Mouse (Mus musculus): ENCODE measurements around the gene Astn2. TPM values are rescaled to one million over a fixed set of nuclear protein-coding genes. Genes with fewer than 3 reads are reported as not detected.
A peak's percentile ranks its signal among the peaks of the same experiment; 100 is the strongest.

Gene Astn2
- polyA plus RNA-seq, 1 experiment from 2014 or later, result 0.52 TPM

GRCm38 (mm10) chr4:65832971-65833370, 571.4 kb downstream of the Astn2 start:
- WGBS, result 83% methylated on average over 1 of the region's 1 CpGs
- no peak for ATAC-seq (replicated peaks; ENCODE audit: insufficient number of reproducible peaks, insufficient read depth, low FRiP score, low read depth)
- Histone ChIP-seq H3K9ac (no peak overlapping the region), H3K9me3 (replicated peaks) (no peaks in the 10 kb centered on the region), H3K4me3 (no peak overlapping the region), H3K4me1 (replicated peaks) (no peaks in the 10 kb centered on the region), H3K27me3 (no peaks in the 10 kb centered on the region), H3K4me2 (no peak overlapping the region), H3K27ac (no peak overlapping the region), H3K36me3 (no peaks in the 10 kb centered on the region)

- Histone ChIP-seq H3K9ac (no peak overlapping the region), H3K4me1 (replicated peaks) (no peaks in the 10 kb centered on the region), H3K27me3 (no peaks in the 10 kb centered on the region), H3K9me3 (replicated peaks) (no peaks in the 10 kb centered on the region), H3K4me3 (no peak overlapping the region), H3K36me3 (no peaks in the 10 kb centered on the region), H3K4me2 (no peak overlapping the region), H3K27ac (no peak overlapping the region)
- WGBS, result 76% methylated on average over 3 of the region's 3 CpGs
- no peak for ATAC-seq (replicated peaks; ENCODE audit: insufficient number of reproducible peaks, insufficient read depth, low FRiP score, low read depth)
Measured at GRCm38 (mm10) chr4:65831872-65832271, 572.5 kb downstream of the Astn2 start.

GRCm38 (mm10) chr4:65830495-65830894, 573.9 kb downstream of the Astn2 start:
- no peak overlapping the region for H3K4me2 ChIP-seq
- no peak overlapping the region for H3K27ac ChIP-seq
- ATAC-seq (replicated peaks; ENCODE audit: insufficient number of reproducible peaks, insufficient read depth, low FRiP score, low read depth), result no peak
- 13% methylated on average over 3 of the region's 3 CpGs for whole genome bisulfite sequencing
- H3K9ac ChIP-seq, result no peak overlapping the region
- H3K27me3 ChIP-seq, result no peaks in the 10 kb centered on the region
- H3K4me3 ChIP-seq, result no peak overlapping the region
- no peaks in the 10 kb centered on the region for H3K4me1 ChIP-seq (replicated peaks)
- H3K9me3 ChIP-seq (replicated peaks), result no peaks in the 10 kb centered on the region
- H3K36me3 ChIP-seq, result no peaks in the 10 kb centered on the region

- H3K4me1 ChIP-seq (replicated peaks), result peaks cover 16% of the 10 kb centered on the region
- H3K4me3 ChIP-seq, result no peak overlapping the region
- H3K9me3 ChIP-seq (replicated peaks), result no peaks in the 10 kb centered on the region
- no peaks in the 10 kb centered on the region for H3K27me3 ChIP-seq
- peak; percentile 43; the same call in 1 of the 2 replicates for ATAC-seq (replicated peaks; ENCODE audit: insufficient number of reproducible peaks, insufficient read depth, low FRiP score, low read depth)
- H3K27ac ChIP-seq, result peak overlapping the region; percentile 66
- no peak overlapping the region for H3K9ac ChIP-seq
- no peaks in the 10 kb centered on the region for H3K36me3 ChIP-seq
- H3K4me2 ChIP-seq, result no peak overlapping the region
- WGBS, result 28% methylated on average over 2 of the region's 2 CpGs
Measured at GRCm38 (mm10) chr4:65821070-65821469, 583.3 kb downstream of the Astn2 start.

- Histone ChIP-seq H3K36me3 (no peaks in the 10 kb centered on the region), H3K27ac (no peak overlapping the region), H3K9me3 (replicated peaks) (no peaks in the 10 kb centered on the region), H3K9ac (no peak overlapping the region), H3K4me2 (no peak overlapping the region), H3K4me3 (no peak overlapping the region), H3K27me3 (no peaks in the 10 kb centered on the region), H3K4me1 (replicated peaks) (peaks cover 16% of the 10 kb centered on the region)
- 71% methylated on average over 2 of the region's 2 CpGs for WGBS
- no peak for ATAC-seq (replicated peaks; ENCODE audit: insufficient number of reproducible peaks, insufficient read depth, low FRiP score, low read depth)
Measured at GRCm38 (mm10) chr4:65820236-65820635, 584.2 kb downstream of the Astn2 start.

GRCm38 (mm10) chr4:65819835-65820234, 584.6 kb downstream of the Astn2 start:
- 63% methylated on average over 3 of the region's 3 CpGs for WGBS
- ATAC-seq (replicated peaks; ENCODE audit: insufficient number of reproducible peaks, insufficient read depth, low FRiP score, low read depth), result no peak
- no peak overlapping the region for H3K4me2 ChIP-seq
- H3K9me3 ChIP-seq (replicated peaks), result no peaks in the 10 kb centered on the region
- H3K4me3 ChIP-seq, result no peak overlapping the region
- no peaks in the 10 kb centered on the region for H3K36me3 ChIP-seq
- H3K4me1 ChIP-seq (replicated peaks), result peaks cover 16% of the 10 kb centered on the region
- no peaks in the 10 kb centered on the region for H3K27me3 ChIP-seq
- H3K9ac ChIP-seq, result no peak overlapping the region
- H3K27ac ChIP-seq, result no peak overlapping the region

- H3K9me3 ChIP-seq (replicated peaks), result no peaks in the 10 kb centered on the region
- H3K27me3 ChIP-seq, result no peaks in the 10 kb centered on the region
- 39% methylated on average over 2 of the region's 2 CpGs for WGBS
- H3K4me2 ChIP-seq, result no peak overlapping the region
- peaks cover 6% of the 10 kb centered on the region for H3K4me1 ChIP-seq (replicated peaks)
- ATAC-seq (replicated peaks; ENCODE audit: insufficient number of reproducible peaks, insufficient read depth, low FRiP score, low read depth), result peak; percentile 87
- H3K4me3 ChIP-seq, result no peak overlapping the region
- no peaks in the 10 kb centered on the region for H3K36me3 ChIP-seq
- peak overlapping the region; percentile 88 for H3K27ac ChIP-seq
- no peak overlapping the region for H3K9ac ChIP-seq
Measured at GRCm38 (mm10) chr4:65814176-65814535, 590.3 kb downstream of the Astn2 start.

- Histone ChIP-seq H3K9ac (no peak overlapping the region), H3K36me3 (no peaks in the 10 kb centered on the region), H3K9me3 (replicated peaks) (no peaks in the 10 kb centered on the region), H3K4me2 (no peak overlapping the region), H3K4me1 (replicated peaks) (peaks cover 6% of the 10 kb centered on the region), H3K27me3 (no peaks in the 10 kb centered on the region), H3K4me3 (no peak overlapping the region), H3K27ac (peak overlapping the region; percentile 88)
- peak; percentile 83 for ATAC-seq (replicated peaks; ENCODE audit: insufficient number of reproducible peaks, insufficient read depth, low FRiP score, low read depth)
- WGBS, result 35% methylated on average over 1 of the region's 1 CpGs
Measured at GRCm38 (mm10) chr4:65813500-65814175, 590.8 kb downstream of the Astn2 start.

GRCm38 (mm10) chr4:65807341-65807740, 597.1 kb downstream of the Astn2 start:
- Histone ChIP-seq H3K9me3 (replicated peaks) (no peaks in the 10 kb centered on the region), H3K4me2 (no peak overlapping the region), H3K9ac (no peak overlapping the region), H3K4me3 (no peak overlapping the region), H3K27me3 (no peaks in the 10 kb centered on the region), H3K27ac (no peak overlapping the region), H3K4me1 (replicated peaks) (no peaks in the 10 kb centered on the region), H3K36me3 (no peaks in the 10 kb centered on the region)
- WGBS, result 68% methylated on average over 3 of the region's 3 CpGs
- no peak for ATAC-seq (replicated peaks; ENCODE audit: insufficient number of reproducible peaks, insufficient read depth, low FRiP score, low read depth)

- ATAC-seq (replicated peaks; ENCODE audit: insufficient number of reproducible peaks, insufficient read depth, low FRiP score, low read depth), result no peak
- Histone ChIP-seq H3K27me3 (no peaks in the 10 kb centered on the region), H3K9me3 (replicated peaks) (no peaks in the 10 kb centered on the region), H3K4me2 (no peak overlapping the region), H3K27ac (no peak overlapping the region), H3K4me1 (replicated peaks) (no peaks in the 10 kb centered on the region), H3K9ac (no peak overlapping the region), H3K4me3 (no peak overlapping the region), H3K36me3 (no peaks in the 10 kb centered on the region)
- WGBS, result 59% methylated on average over 3 of the region's 3 CpGs
Measured at GRCm38 (mm10) chr4:65801204-65801603, 603.2 kb downstream of the Astn2 start.

- no peak overlapping the region for H3K27ac ChIP-seq
- H3K27me3 ChIP-seq, result no peaks in the 10 kb centered on the region
- ATAC-seq (replicated peaks; ENCODE audit: insufficient number of reproducible peaks, insufficient read depth, low FRiP score, low read depth), result no peak
- H3K9ac ChIP-seq, result no peak overlapping the region
- H3K9me3 ChIP-seq (replicated peaks), result no peaks in the 10 kb centered on the region
- no peaks in the 10 kb centered on the region for H3K4me1 ChIP-seq (replicated peaks)
- no peak overlapping the region for H3K4me3 ChIP-seq
- H3K4me2 ChIP-seq, result no peak overlapping the region
- no peaks in the 10 kb centered on the region for H3K36me3 ChIP-seq
Measured at GRCm38 (mm10) chr4:65791051-65791450, 613.4 kb downstream of the Astn2 start.

- Histone ChIP-seq H3K27ac (no peak overlapping the region), H3K9me3 (replicated peaks) (no peaks in the 10 kb centered on the region), H3K36me3 (no peaks in the 10 kb centered on the region), H3K27me3 (no peaks in the 10 kb centered on the region), H3K4me1 (replicated peaks) (no peaks in the 10 kb centered on the region), H3K4me2 (no peak overlapping the region), H3K9ac (no peak overlapping the region), H3K4me3 (no peak overlapping the region)
- no peak for ATAC-seq (replicated peaks; ENCODE audit: insufficient number of reproducible peaks, insufficient read depth, low FRiP score, low read depth)
- WGBS, result 74% methylated on average over 5 of the region's 5 CpGs
Measured at GRCm38 (mm10) chr4:65773368-65774010, 630.9 kb downstream of the Astn2 start.
